Mouse (Mus musculus) kidney, adult 18-20 months (tissue): ENCODE measurements around the gene Nyap1.
A peak's percentile ranks its signal among the peaks of the same experiment; 100 is the strongest.

Experiments
- DNase-seq: peaks from one replicate; pipeline ENCODE4 v3.0.0; 2021

Gene Nyap1

GRCm38 (mm10) chr5:137742836-137743235 is 1.4 kb upstream of the Nyap1 start:
- no peak for DNase-seq

- DNase-seq, result no peak
Observed at GRCm38 (mm10) chr5:137742048-137742447, 641 bp upstream of the Nyap1 start.

DNA sequence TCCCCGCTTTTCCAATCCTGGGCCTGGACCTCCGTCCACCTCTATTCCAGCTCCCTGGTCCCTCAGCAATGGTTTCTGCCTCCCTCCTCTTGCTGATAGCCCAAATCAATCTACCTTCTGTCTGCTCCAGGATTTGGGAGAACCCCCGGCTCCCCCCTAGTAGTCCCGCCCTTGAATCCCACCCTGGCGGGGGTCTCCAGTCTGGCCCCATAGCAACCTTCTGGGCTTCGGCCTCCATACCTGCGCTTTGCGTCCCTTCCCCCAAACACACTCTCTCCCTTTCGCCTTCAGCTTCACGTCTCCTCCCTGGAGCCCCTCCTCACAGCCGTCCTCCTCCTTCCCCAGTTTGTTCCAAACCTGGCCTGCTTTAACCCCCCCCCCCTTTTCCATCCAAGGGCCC is 901 bp downstream of the Nyap1 start:
- DNase-seq, result no peak

GRCm38 (mm10) chr5:137739471-137739870 is 1.9 kb downstream of the Nyap1 start:
- no peak for DNase-seq

DNA sequence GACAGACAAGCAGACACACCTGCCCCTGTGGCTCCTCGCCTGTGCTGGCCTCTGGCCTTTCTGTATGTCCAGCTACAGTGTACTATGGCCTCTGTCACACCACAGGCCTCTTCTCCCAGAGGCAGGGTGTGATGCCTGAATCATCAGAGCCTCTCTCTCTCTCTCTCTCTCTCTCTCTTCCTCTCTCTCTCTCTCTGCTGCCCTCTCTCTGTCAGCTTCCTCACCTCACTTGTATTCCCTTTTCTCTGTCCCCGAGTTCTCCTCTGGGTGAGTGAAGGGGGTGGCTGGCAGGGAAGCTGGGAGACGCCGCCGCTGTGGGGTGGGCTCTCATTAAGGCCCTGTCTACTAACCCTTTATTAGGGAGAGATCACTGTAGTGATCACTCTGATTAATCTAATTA is 2.9 kb downstream of the Nyap1 start:
- DNase-seq, result no peak

DNA sequence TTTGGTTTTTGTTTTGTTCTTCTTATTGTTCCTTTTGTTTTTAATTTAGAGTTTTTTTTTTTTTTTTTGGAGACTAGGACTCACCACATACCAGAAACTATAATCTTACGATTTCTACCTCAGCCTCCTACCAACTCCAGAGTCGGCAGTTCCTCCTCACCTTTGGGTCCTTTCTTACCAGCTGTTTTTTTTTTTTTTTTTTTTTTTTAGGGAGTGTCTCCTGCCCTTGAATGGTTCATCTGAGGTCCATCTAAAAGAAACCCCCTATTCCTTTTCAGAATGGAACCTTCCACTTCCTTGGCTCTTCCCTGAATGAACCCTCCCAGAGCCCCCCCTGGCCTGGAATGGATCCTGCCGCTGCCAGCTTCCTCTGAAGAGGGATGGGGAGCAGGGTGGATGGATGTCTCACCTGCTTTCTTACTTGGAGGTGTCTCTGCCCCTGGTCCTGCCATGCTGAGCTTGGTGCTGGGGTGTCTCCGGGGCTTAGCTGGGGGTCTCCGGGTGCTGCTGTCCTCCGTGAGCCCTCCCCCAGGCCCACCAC is 3.9 kb downstream of the Nyap1 start:
- DNase-seq, result no peak

DNA sequence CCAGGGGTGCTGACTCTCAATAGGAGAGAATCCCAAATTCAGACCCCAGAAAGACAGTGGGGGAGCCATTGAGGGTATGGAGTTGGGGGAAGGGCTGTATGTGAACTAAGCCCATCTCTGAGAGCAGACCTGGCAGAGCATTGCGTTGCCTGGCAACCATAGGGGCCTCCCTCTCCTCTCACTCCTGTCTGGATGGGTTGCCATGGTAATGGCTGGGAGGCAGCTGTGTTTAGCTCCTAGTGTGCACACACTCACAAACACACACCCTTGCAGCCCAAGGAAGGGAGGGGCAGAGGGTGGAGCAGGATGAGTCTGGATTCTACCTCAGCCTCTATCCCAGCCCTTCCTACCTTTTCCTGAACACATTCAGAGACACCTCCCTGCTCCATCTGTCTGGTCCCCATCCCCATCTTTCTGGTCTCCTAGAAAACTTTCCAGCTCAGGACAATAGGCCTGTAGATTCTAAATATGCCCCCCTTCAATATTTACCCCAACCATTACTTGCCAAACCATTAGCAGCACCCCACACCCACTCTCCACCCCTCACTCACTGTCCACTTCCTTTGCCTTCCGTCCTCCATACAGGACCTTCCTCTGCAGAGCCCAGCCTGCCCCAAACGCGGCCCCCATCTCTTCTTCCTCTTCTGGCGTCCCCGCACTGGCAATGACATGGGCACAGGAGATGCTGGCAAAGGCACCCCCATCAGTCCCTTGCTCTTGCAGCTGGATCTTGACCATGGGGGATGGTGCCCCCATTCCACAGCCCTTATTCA is 6.9 kb downstream of the Nyap1 start:
- DNase-seq, result no peak

GRCm38 (mm10) chr5:137733638-137734288 is 7.6 kb downstream of the Nyap1 start:
- no peak for DNase-seq

GRCm38 (mm10) chr5:137726767-137727166 is 14.6 kb downstream of the Nyap1 start:
- no peak for DNase-seq

DNA sequence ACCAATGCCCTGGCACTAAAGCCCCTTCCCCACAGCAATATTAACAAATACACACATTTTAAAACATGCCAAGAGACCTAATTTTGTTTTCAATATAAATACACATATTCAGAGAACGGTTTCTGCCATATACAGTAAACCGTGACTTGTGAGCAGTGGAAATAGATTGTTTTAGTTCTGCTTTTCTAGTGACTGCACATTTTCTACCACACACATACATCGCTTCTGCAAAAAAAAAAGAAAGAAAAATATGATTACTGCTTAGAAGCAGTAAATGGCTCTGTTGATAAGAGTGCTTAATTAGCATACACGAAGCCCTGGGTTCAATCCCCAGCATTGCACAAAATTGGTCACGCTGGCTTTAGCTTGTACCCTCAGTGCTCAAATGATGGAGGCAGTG is 17.6 kb downstream of the Nyap1 start:
- no peak for DNase-seq

DNA sequence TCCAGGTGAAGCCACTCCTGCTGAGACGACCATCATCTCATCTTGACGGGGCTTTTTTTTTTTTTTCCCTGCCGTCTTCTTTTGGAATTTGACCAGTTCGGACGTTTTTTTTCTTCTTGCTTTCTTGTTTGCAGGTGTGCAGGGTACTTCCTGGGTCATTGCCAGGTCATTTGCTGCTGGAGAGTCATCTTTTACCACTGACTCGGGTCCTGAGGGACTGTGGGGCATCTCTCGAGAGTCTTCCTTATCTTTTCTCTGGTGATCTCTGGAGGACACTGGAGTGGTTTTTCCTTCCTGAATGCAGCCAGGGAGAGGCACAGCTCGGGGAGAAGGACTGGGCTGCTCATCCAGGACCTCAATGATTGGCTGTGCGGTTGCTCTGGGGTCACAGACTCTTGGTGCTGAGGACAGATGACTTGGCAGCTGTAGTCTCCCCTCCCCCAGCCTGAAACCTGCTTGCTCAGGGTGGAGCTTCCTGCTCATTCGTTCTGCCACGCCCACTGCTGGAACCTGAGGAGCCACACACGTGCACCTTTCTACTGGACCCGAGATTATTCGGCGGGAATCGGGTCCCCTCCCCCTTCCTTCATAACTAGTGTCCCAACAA is 20.7 kb downstream of the Nyap1 start:
- DNase-seq, result peak; percentile 54

DNA sequence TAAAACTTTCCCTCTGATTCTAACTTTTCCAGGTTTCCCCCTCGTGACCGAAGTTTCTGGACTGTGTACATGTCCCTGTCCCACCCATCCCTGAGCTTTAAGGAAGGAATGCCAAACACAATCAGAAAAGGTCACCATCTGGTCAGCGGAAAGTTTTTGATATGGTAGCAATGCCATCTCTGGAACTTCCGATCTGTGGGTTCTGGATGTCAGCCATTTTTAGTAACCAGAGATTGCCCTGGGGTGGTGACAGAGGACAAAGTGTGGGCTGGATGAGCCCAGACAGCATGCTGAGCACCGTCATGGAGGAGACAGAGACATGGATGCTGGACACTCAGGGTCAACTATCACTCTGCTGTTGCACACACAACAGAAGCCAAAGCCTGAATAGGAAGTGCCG is 22.3 kb downstream of the Nyap1 start:
- no peak for DNase-seq

DNA sequence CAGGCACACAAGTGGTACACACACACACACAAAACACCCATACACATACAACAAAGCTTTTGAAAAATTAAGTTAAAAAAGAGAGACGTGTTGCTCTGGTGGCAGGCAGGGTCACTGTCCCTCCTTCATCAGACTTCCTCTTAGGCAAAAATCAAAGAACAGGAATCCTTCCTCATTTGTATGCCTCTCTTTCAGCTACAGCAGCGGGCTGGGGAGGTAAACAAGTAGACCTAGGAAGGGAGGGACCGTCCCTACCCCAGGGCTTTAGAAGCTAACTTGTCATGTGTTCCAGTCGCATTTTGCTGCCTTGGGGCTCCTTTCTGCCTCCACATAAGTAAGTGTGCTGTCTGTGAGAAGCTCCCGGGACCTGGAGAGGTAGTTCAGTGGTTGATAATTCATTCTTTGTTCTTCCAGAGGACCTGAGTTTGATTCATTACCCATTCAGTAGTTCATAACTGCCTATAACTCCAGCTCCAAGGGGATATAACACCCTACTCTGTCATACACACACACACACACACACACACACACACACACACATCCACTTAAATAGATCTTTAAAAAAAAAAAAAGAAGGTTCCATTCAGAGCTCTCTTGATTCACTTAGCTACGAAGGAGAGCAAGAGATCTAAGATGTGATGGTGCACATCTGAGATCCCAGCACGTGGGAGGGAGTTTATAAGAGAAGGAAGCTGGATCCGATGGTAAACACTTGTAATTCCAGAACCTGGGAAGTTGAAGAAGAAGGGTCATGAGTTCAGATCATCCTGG is 23.2 kb downstream of the Nyap1 start:
- DNase-seq, result no peak

- DNase-seq, result no peak
Observed at GRCm38 (mm10) chr5:137715685-137716084, 25.7 kb downstream of the Nyap1 start.

DNA sequence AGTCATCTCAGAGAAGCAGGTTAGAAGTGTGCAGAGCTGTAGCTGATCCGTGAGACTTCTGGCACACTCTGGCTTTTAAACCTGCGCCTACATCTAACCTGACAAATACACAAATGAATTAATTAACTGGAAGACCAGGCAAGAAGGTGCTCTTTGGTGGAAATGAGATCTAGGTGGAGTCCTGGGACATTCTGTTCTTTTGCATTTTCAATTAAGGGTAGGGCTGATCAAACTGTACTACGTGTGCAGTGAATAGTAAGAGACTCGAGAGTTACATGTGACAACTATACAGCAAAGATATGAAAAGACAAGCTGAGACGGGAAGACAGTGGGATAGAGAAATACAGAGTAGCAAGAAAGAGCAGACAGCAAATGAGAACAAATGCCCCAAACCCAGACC is 28.0 kb downstream of the Nyap1 start:
- no peak for DNase-seq

GRCm38 (mm10) chr5:137706913-137707633 is 34.3 kb downstream of the Nyap1 start:
- peak; percentile 78 for DNase-seq

GRCm38 (mm10) chr5:137705242-137705641 is 36.2 kb downstream of the Nyap1 start:
- no peak for DNase-seq

- no peak for DNase-seq
Observed at GRCm38 (mm10) chr5:137699850-137700249, 41.6 kb downstream of the Nyap1 start.

GRCm38 (mm10) chr5:137699080-137699479 is 42.3 kb downstream of the Nyap1 start:
- no peak for DNase-seq

DNA sequence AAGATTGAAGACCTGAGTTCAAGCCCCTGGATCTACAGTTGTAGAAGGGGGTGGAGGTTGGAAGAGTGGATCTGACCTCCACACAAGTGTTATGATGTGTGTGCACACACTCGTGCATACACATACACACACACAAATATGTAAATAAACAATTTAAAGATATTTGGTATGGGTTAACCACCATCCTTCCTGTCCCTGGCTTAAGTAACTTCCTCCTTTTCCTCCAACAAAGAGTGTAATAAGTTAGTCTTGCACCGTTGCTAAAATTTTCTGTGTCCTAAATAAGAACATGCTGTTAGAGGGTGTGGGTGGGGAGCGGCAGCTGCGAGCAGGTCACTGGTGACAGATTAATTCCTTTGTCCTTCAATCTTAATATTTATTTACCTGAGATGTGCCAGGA is 45.5 kb downstream of the Nyap1 start:
- DNase-seq, result no peak

DNA sequence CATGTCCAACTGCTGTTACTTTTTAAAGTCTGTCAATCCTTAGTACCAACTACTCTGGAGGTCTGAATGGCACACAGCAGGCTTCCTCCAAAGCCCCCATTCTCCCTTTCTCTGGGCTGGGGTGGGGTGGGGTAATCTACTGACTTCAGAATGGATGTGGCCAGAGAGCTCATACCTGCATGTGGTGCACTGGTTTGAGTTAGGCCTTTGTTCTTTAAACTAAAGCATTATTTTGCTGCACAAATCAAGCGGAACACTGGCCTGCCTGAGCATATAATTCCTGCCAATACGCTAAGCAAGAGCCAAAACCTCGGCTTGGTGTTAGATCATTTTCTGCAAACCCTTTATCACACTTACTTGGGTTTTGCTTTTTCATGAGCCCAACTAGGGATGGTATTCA is 46.6 kb downstream of the Nyap1 start:
- no peak for DNase-seq

GRCm38 (mm10) chr5:137691881-137692280 is 49.5 kb downstream of the Nyap1 start:
- no peak for DNase-seq

DNA sequence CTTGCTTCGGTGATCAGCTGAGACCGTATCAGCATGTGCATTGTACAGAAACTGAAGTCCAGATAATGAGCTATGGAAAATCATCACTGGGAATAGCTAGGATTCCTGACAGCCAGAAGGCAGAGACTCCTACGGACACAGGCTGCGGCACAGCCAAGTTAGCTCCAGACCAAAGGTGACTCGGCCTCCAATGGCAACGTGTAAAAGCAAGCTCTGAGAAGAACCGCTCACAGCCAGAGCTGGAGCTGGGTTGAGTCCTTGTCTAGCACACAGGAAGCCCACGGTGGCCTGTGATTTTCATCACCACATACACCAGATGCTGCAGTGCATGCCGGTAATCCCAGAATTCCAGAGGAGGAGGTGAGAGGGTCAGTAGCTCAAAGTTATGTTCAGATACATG is 50.9 kb downstream of the Nyap1 start:
- no peak for DNase-seq
